Mouse (Mus musculus) right cerebral cortex, postnatal 14 days (tissue): ENCODE measurements around the gene Smoc1.

Experiments used
- DNase-seq: peaks from one replicate; pipeline ENCODE4 v3.0.0; 2022

Gene Smoc1

GRCm38 (mm10) chr12:81173893-81174292, 147.3 kb downstream of the Smoc1 start:
- DNase-seq, result no peak

GRCm38 (mm10) chr12:81175252-81175651, 148.6 kb downstream of the Smoc1 start:
- no peak for DNase-seq

GRCm38 (mm10) chr12:81182073-81182472, 155.5 kb downstream of the Smoc1 start:
- DNase-seq, result peak; percentile 42

- DNase-seq, result no peak
Observed at GRCm38 (mm10) chr12:81184967-81185366, 158.4 kb downstream of the Smoc1 start.

- no peak for DNase-seq
Observed at GRCm38 (mm10) chr12:81186081-81186480, 159.5 kb downstream of the Smoc1 start.

GRCm38 (mm10) chr12:81186668-81187067, 160.1 kb downstream of the Smoc1 start:
- no peak for DNase-seq

- DNase-seq, result no peak
Observed at GRCm38 (mm10) chr12:81188423-81188822, 161.8 kb downstream of the Smoc1 start.

GRCm38 (mm10) chr12:81188996-81189395, 162.4 kb downstream of the Smoc1 start:
- no peak for DNase-seq

GRCm38 (mm10) chr12:81189636-81190035, 163.0 kb downstream of the Smoc1 start:
- DNase-seq, result no peak

- no peak for DNase-seq
Observed at GRCm38 (mm10) chr12:81193968-81194367, 167.4 kb downstream of the Smoc1 start.

GRCm38 (mm10) chr12:81197468-81198075, 171.0 kb downstream of the Smoc1 start:
- DNase-seq, result no peak

GRCm38 (mm10) chr12:81199280-81199955, 172.8 kb downstream of the Smoc1 start:
- peak; percentile 74 for DNase-seq

GRCm38 (mm10) chr12:81203226-81203625, 176.6 kb downstream of the Smoc1 start:
- no peak for DNase-seq

GRCm38 (mm10) chr12:81205619-81206560, 179.3 kb downstream of the Smoc1 start:
- no peak for DNase-seq

GRCm38 (mm10) chr12:81208559-81208958, 182.0 kb downstream of the Smoc1 start:
- no peak for DNase-seq

- no peak for DNase-seq
Observed at GRCm38 (mm10) chr12:81219339-81219738, 192.7 kb downstream of the Smoc1 start.

GRCm38 (mm10) chr12:81223276-81223675, 196.7 kb downstream of the Smoc1 start:
- DNase-seq, result no peak

- no peak for DNase-seq
Observed at GRCm38 (mm10) chr12:81224843-81225242, 198.2 kb downstream of the Smoc1 start.

- no peak for DNase-seq
Observed at GRCm38 (mm10) chr12:81225966-81226577, 199.5 kb downstream of the Smoc1 start.

GRCm38 (mm10) chr12:81226590-81226989, 200.0 kb downstream of the Smoc1 start:
- DNase-seq, result no peak

- peak; percentile 65 for DNase-seq
Observed at GRCm38 (mm10) chr12:81227767-81228460, 201.3 kb downstream of the Smoc1 start.

- DNase-seq, result no peak
Observed at GRCm38 (mm10) chr12:81233746-81234380, 207.3 kb downstream of the Smoc1 start.
